Mouse (Mus musculus): ENCODE data around the gene Efemp2. TPM values are rescaled to one million over a fixed set of nuclear protein-coding genes. Genes with fewer than 3 reads are reported as not detected.

Gene Efemp2
- polyA plus RNA-seq, 1 experiment = 177 TPM

DNA sequence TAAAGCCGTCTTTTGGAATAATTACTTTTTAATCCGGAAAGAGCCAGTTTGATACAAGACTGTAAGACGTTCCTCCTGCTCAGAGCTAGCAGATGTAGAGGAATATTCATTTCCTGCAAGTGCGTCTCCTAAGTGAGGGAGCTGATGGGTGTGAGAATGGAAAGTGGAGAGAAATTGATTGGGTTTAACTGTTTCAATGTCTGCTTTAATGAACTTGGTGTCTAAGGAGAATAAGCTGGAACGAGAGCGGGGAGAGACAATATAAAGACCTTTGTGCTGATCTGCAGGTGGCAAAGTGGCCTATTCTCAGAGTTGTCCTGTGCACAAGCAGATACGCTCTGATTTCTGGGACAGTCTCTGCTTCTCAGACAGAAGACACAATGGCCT, 56.4 kb downstream of the Efemp2 start:
- TF ChIP-seq CTCF (IDR thresholded peaks at IDR 0.05; ENCODE audit: control insufficient read depth, insufficient read depth, insufficient read length) (no peak), MAX (IDR thresholded peaks at IDR 0.05) (no peak), USF1 (IDR thresholded peaks at IDR 0.05; ENCODE audit: low read depth) (no peak), MYOD1 (IDR thresholded peaks at IDR 0.05; ENCODE audit: control insufficient read depth, insufficient read length, low read depth) (no peak), FOSL1 (IDR thresholded peaks at IDR 0.05; ENCODE audit: insufficient read depth, low read length, poor library complexity, severe bottlenecking) (no peak), MYOG (IDR thresholded peaks at IDR 0.05; ENCODE audit: control insufficient read depth, extremely low read depth, insufficient read length) (no peak), CEBPB (IDR thresholded peaks at IDR 0.05; ENCODE audit: low read depth) (no peak)
- H3K4me3 ChIP-seq (ENCODE audit: insufficient read depth, poor library complexity, severe bottlenecking) = no peak overlapping the region
- no peaks in the 10 kb centered on the region for H3K27me3 ChIP-seq (ENCODE audit: control insufficient read depth, insufficient read depth, insufficient read length)

More for the DNA sequence above, 56.4 kb downstream of the Efemp2 start:
- no peaks in the 10 kb centered on the region for H3K79me2 ChIP-seq (ENCODE audit: control insufficient read depth, insufficient read depth)
- no peaks in the 10 kb centered on the region for H3K79me3 ChIP-seq (ENCODE audit: low read depth)
- H3ac ChIP-seq (ENCODE audit: control insufficient read depth, insufficient read length, low read depth) = no peak overlapping the region
- no peaks in the 10 kb centered on the region for H3K36me3 ChIP-seq (ENCODE audit: control insufficient read depth, insufficient read depth)

Other genes with a start within 250 kb of the Efemp2 start
- 10.1 TPM for gene Pacs1, start 200.8 kb upstream of the Efemp2 start, polyA plus RNA-seq (2012; fragmentation: generic; extraction: Trizol)
- 149 TPM for gene Sf3b2, start 178.5 kb upstream of the Efemp2 start, polyA plus RNA-seq (2012; fragmentation: generic; extraction: Trizol)
- not detected for gene Gal3st3, start 175.6 kb upstream of the Efemp2 start, polyA plus RNA-seq (2012; fragmentation: generic; extraction: Trizol)
- gene Catsper1, start 138.2 kb upstream of the Efemp2 start, polyA plus RNA-seq (2012; fragmentation: generic; extraction: Trizol) = not detected
- gene Cst6, start 124.4 kb upstream of the Efemp2 start, polyA plus RNA-seq (2012; fragmentation: generic; extraction: Trizol) = 85.8 TPM
- gene Eif1ad, start 107.2 kb upstream of the Efemp2 start, polyA plus RNA-seq (2012; fragmentation: generic; extraction: Trizol) = 48.5 TPM
- 506 TPM for gene Banf1, start 106.8 kb upstream of the Efemp2 start, polyA plus RNA-seq (2012; fragmentation: generic; extraction: Trizol)
- gene Sart1, start 85.3 kb upstream of the Efemp2 start, polyA plus RNA-seq (2012; fragmentation: generic; extraction: Trizol) = 68.5 TPM
- gene Tsga10ip, start 71.4 kb upstream of the Efemp2 start, polyA plus RNA-seq (2012; fragmentation: generic; extraction: Trizol) = 0.02 TPM
- 428 TPM for gene Drap1, start 49.0 kb upstream of the Efemp2 start, polyA plus RNA-seq (2012; fragmentation: generic; extraction: Trizol)
- gene AI837181, start 48.8 kb upstream of the Efemp2 start, polyA plus RNA-seq (2012; fragmentation: generic; extraction: Trizol) = 90.3 TPM
- 146 TPM for gene Fosl1, start 26.4 kb upstream of the Efemp2 start, polyA plus RNA-seq (2012; fragmentation: generic; extraction: Trizol)
- 30.5 TPM for gene Ccdc85b, start 16.1 kb upstream of the Efemp2 start, polyA plus RNA-seq (2012; fragmentation: generic; extraction: Trizol)
- gene Fibp, start 13.3 kb upstream of the Efemp2 start, polyA plus RNA-seq (2012; fragmentation: generic; extraction: Trizol) = 83.7 TPM
- 4.8 TPM for gene Ctsw, start 5.4 kb upstream of the Efemp2 start, polyA plus RNA-seq (2012; fragmentation: generic; extraction: Trizol)
- gene Mus81, start 14.4 kb downstream of the Efemp2 start, polyA plus RNA-seq (2012; fragmentation: generic; extraction: Trizol) = 50.3 TPM
- 2,315 TPM for gene Cfl1, start 16.5 kb downstream of the Efemp2 start, polyA plus RNA-seq (2012; fragmentation: generic; extraction: Trizol)
- gene 1700020D05Rik, start 29.8 kb downstream of the Efemp2 start, polyA plus RNA-seq (2012; fragmentation: generic; extraction: Trizol) = 0.15 TPM
- gene Snx32, start 36.6 kb downstream of the Efemp2 start, polyA plus RNA-seq (2012; fragmentation: generic; extraction: Trizol) = 1.1 TPM
- not detected for gene Ovol1, start 86.7 kb downstream of the Efemp2 start, polyA plus RNA-seq (2012; fragmentation: generic; extraction: Trizol)
- 3.9 TPM for gene Ap5b1, start 94.1 kb downstream of the Efemp2 start, polyA plus RNA-seq (2012; fragmentation: generic; extraction: Trizol)
- 77.8 TPM for gene Rnaseh2c, start 127.9 kb downstream of the Efemp2 start, polyA plus RNA-seq (2012; fragmentation: generic; extraction: Trizol)
- 48.4 TPM for gene Kat5, start 136.3 kb downstream of the Efemp2 start, polyA plus RNA-seq (2012; fragmentation: generic; extraction: Trizol)
- gene Rela, start 163.5 kb downstream of the Efemp2 start, polyA plus RNA-seq (2012; fragmentation: generic; extraction: Trizol) = 56.5 TPM
- gene Sipa1, start 189.8 kb downstream of the Efemp2 start, polyA plus RNA-seq (2012; fragmentation: generic; extraction: Trizol) = 22.9 TPM
- 24.2 TPM for gene Map3k11, start 214.8 kb downstream of the Efemp2 start, polyA plus RNA-seq (2012; fragmentation: generic; extraction: Trizol)
- gene Pcnx3, start 215.0 kb downstream of the Efemp2 start, polyA plus RNA-seq (2012; fragmentation: generic; extraction: Trizol) = 28.0 TPM
- gene Kcnk7, start 230.4 kb downstream of the Efemp2 start, polyA plus RNA-seq (2012; fragmentation: generic; extraction: Trizol) = 0.19 TPM

Measured in C2C12 (cell line).